Mouse (Mus musculus) kidney, adult 8-10 months (tissue): ENCODE measurements around the gene Gpr176.

Source experiments
- DNase-seq, 2 experiments: peaks; one replicate each; pipeline ENCODE4 v3.0.0; 2022

Gpr176 gene

DNA sequence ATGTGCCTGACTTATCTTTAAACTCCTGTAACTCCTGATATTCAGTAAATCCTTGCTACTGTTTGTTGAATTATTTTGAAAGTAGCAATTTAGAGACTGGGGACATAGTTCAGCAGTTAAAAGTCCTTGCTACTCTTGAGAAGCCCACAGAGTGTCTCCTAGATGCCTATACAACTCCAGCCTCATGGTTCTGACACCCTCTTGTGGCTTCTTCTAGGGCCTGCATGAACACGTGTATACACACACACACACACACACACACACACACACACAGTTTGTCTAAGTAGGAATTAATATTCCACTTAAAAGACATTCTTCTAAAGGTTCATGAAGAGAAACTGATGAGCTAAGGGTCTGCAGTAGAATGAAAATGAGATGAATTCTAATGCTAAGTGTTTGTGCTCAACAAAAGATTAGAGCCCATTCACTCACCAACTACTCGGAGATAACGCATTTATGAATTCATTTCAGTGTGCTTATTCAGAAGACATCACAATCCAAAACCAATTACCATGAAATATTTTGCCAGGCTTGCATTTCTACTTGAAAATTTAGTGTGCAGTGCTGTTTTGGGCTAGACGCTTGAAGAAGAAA, 144.6 kb downstream of the Gpr176 start:
- DNase-seq, result no peak
